Comparison of ENCODE assay signal across 21 mouse cellular contexts in genomic region chr3:32052596-32052995, GRCm38 (mm10).
A peak's percentile ranks its signal among the peaks of the same experiment; 100 is the strongest.
DNase-seq lines count a peak whose midpoint lies in the region; ATAC-seq lines count a peak whose summit lies in the region.
"Had no signal": no experiment of that assay in that cellular context is flagged by ENCODE, and none has a peak within 500 bp of the region (broad histone marks: within the 10 kb centered on the region; RNA-seq: fewer than 3 reads in every experiment).

No protein-coding gene starts in this region.

- 81% methylated on average over 3 of the region's 3 CpGs for WGBS in forebrain, embryonic 10.5 days
- WGBS in liver, embryonic 12.5 days (ENCODE audit: insufficient replicate concordance): 52% methylated on average over 3 of the region's 3 CpGs

- no peaks in the 10 kb centered on the region for H3K4me1 ChIP-seq in forebrain, embryonic 10.5 days
- H3K4me1 ChIP-seq in liver, embryonic 12.5 days: no peaks in the 10 kb centered on the region
- H3K4me1 ChIP-seq: embryonic facial prominence, embryonic 12.5 days; forebrain, embryonic 12.5 days; heart, embryonic 12.5 days; hindbrain, embryonic 15.5 days had no signal

- no peak overlapping the region for H3K9ac ChIP-seq in liver, embryonic 12.5 days
- H3K9ac ChIP-seq: embryonic facial prominence, embryonic 12.5 days; forebrain, embryonic 12.5 days; heart, embryonic 12.5 days; hindbrain, embryonic 15.5 days had no signal

- no peak overlapping the region for H3K27ac ChIP-seq in forebrain, embryonic 10.5 days
- H3K27ac ChIP-seq in liver, embryonic 12.5 days: no peak overlapping the region
- H3K27ac ChIP-seq: embryonic facial prominence, embryonic 12.5 days; forebrain, embryonic 12.5 days; hindbrain, embryonic 15.5 days had no signal

- no peak for DNase-seq in cerebellum, postnatal 4 days (ENCODE audit: low spot score in 2 of 2)
- peak; percentile 30 to 52 for DNase-seq in cerebellum, adult 18-20 months
- peak; percentile 59 for DNase-seq in cerebellum, adult 9-11 months
- peak; percentile 16 to 46 for DNase-seq in cerebellum, postnatal 36 days
- DNase-seq in forebrain, embryonic 10.5 days (ENCODE audit: extremely low spot score, low spot score): no peak
- DNase-seq: adrenal gland, adult 8-10 months; adrenal gland, postnatal 36 days; B cell, adult 2 months; gastrocnemius, postnatal 14 days; heart, postnatal 36 days; kidney, adult 11 months had no signal

- no peaks in the 10 kb centered on the region for H3K36me3 ChIP-seq in forebrain, embryonic 10.5 days (replicated peaks)
- no peaks in the 10 kb centered on the region for H3K36me3 ChIP-seq in liver, embryonic 12.5 days
- H3K36me3 ChIP-seq: embryonic facial prominence, embryonic 12.5 days; forebrain, embryonic 12.5 days; G1E; heart, embryonic 12.5 days; hindbrain, embryonic 15.5 days had no signal

- H3K4me2 ChIP-seq in liver, embryonic 12.5 days: no peak overlapping the region
- H3K4me2 ChIP-seq: embryonic facial prominence, embryonic 12.5 days; forebrain, embryonic 12.5 days; heart, embryonic 12.5 days; hindbrain, embryonic 15.5 days had no signal

- ATAC-seq in cerebellum, adult (ENCODE audit: insufficient number of reproducible peaks, low FRiP score, low TSS enrichment): peak; percentile 46; the same call in 1 of the 2 replicates
- ATAC-seq in liver, embryonic 12.5 days: no peak
- ATAC-seq: CD4-positive, CD25-positive, alpha-beta regulatory T cell, adult 4 months; forebrain, embryonic 16.5 days; inflammation-experienced regulatory T-cells, adult 6 months had no signal

- no peaks in the 10 kb centered on the region for H3K27me3 ChIP-seq in forebrain, embryonic 10.5 days (ENCODE audit: poor library complexity, severe bottlenecking)
- no peaks in the 10 kb centered on the region for H3K27me3 ChIP-seq in liver, embryonic 12.5 days (replicated peaks)
- H3K27me3 ChIP-seq: embryonic facial prominence, embryonic 12.5 days; forebrain, embryonic 12.5 days; heart, embryonic 12.5 days; hindbrain, embryonic 15.5 days had no signal

- no peak overlapping the region for H3K4me3 ChIP-seq in forebrain, embryonic 10.5 days
- no peak overlapping the region for H3K4me3 ChIP-seq in liver, embryonic 12.5 days
- H3K4me3 ChIP-seq: embryonic facial prominence, embryonic 12.5 days; forebrain, embryonic 12.5 days; heart, embryonic 12.5 days; hindbrain, embryonic 15.5 days had no signal

- H3K9me3 ChIP-seq in forebrain, embryonic 10.5 days: no peaks in the 10 kb centered on the region
- H3K9me3 ChIP-seq in liver, embryonic 12.5 days (replicated peaks): no peaks in the 10 kb centered on the region
- H3K9me3 ChIP-seq: embryonic facial prominence, embryonic 12.5 days; forebrain, embryonic 12.5 days; G1E; heart, embryonic 12.5 days; hindbrain, embryonic 15.5 days had no signal

Comparison
In these comparisons a context has a peak if more than half of its experiments do, and no peak if none do; other contexts are left out.
1. DNase-seq: peak in cerebellum, adult 18-20 months (2 of 2), cerebellum, adult 9-11 months (single experiment) and cerebellum, postnatal 36 days (2 of 2); none in cerebellum, postnatal 4 days (0 of 2) and forebrain, embryonic 10.5 days (single experiment).